Mouse (Mus musculus) cerebellum, postnatal 4 days (tissue): ENCODE results near the gene Des.

ENCODE experiments used
- DNase-seq, 2 experiments: peaks; one replicate each; pipeline ENCODE4 v3.0.0; 2022; ENCODE audit warnings: low spot score in 2 of 2, mixed read lengths in 1 of 2

Des gene

DNA sequence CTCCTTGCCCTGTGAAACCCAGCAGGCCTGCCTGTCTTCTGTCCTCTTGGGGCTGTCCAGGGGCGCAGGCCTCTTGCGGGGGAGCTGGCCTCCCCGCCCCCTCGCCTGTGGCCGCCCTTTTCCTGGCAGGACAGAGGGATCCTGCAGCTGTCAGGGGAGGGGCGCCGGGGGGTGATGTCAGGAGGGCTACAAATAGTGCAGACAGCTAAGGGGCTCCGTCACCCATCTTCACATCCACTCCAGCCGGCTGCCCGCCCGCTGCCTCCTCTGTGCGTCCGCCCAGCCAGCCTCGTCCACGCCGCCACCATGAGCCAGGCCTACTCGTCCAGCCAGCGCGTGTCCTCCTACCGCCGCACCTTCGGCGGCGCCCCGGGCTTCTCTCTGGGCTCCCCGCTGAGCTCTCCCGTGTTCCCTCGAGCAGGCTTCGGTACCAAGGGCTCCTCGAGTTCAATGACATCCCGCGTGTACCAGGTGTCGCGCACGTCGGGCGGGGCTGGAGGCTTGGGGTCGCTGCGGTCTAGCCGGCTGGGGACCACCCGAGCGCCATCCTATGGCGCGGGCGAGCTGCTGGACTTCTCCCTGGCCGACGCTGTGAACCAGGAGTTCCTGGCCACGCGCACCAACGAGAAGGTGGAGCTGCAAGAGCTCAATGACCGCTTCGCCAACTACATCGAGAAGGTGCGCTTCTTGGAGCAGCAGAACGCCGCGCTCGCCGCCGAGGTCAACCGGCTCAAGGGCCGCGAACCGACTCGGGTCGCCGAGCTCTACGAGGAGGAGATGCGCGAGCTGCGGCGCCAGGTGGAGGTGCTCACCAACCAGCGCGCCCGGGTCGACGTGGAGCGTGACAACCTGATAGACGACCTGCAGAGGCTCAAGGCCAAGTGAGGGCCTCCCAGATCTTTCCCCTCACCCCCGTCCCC lies at the start of gene Des:
TSS of gene Des (plus strand) at position 218 of the 920 bp plus-strand sequence.
- no peak for DNase-seq

GRCm38 (mm10) chr1:75311694-75312093 lies 48.4 kb upstream of the Des start:
- no peak for DNase-seq

- DNase-seq = no peak
These were observed 45.1 kb upstream of the Des start for GRCm38 (mm10) chr1:75315011-75315410.

DNA sequence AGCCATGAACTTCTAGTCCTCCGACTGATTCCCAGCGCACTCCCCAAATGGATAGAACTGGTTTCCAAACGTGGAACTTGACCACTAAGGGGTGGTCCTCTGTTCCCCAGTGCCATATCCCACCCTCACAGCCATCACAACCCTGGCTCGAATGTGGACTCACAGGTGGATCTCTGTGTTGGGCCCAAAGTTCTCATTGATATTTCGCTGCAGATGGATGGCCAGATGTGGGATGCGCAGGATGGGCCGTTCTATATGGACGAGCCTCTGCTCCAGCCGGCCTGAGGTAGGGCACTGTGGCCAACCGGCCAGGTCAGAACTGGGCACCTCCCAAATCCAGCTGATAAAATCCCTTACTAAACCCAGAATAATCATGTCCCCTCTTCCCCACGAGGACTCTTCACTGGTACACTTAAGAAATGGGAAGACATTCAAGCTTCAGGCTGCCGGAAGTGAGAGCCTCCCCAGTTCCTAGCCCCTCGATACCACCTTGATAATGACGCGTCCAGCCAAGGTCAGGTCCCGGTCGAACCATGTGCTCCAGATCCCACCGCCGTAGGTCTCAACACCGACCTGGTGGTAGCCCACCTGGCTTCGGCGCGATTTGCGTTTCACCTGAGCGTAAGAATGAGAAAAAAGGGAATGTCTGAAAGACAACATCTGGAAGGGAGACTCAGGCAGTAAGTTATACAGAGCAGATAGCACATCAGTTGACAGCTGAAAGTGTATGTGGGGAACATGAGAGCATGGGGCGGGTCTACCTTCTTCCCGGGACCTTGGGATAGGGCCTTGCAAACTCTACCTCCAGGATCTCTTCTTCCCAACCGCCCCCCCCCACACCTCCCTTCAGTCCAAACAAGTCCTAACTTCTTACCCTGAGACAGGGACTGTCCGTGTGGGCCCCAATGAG lies 44.4 kb upstream of the Des start:
- DNase-seq = no peak

- peak; percentile 59 to 73 for DNase-seq
These were observed 43.3 kb upstream of the Des start for GRCm38 (mm10) chr1:75316861-75317240.

GRCm38 (mm10) chr1:75317241-75318201 lies 42.6 kb upstream of the Des start, which contains the start of gene Dnpep:
Gene Dnpep, minus strand, starts transcription at chr1:75317990.
- peak; percentile 98 to 99 for DNase-seq

GRCm38 (mm10) chr1:75318301-75318700 lies 41.8 kb upstream of the Des start:
- DNase-seq = no peak

GRCm38 (mm10) chr1:75318736-75319135 lies 41.4 kb upstream of the Des start:
- no peak for DNase-seq

DNA sequence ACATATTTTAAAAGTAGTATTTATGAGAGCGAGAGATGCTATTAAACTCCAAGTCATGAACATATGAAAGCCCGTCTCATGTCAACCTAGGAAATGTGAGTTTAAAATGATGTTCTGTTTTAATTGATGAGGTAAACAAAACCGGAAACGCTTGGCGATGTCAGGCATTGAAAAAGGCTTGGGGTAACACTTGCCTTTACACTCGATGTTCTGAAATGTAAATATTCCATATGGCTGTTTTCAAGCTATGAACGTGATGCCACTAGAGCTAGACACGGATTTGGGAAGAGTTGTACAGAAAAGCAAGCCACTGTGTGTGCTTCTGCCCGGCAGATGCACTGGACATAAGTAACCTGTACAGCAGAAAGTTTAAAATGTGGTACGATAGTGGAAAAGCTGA lies 41.0 kb upstream of the Des start:
- DNase-seq = no peak

- no peak for DNase-seq
These were observed 32.7 kb upstream of the Des start for GRCm38 (mm10) chr1:75327461-75327860.

GRCm38 (mm10) chr1:75331271-75331670 lies 28.9 kb upstream of the Des start:
- DNase-seq = no peak

DNA sequence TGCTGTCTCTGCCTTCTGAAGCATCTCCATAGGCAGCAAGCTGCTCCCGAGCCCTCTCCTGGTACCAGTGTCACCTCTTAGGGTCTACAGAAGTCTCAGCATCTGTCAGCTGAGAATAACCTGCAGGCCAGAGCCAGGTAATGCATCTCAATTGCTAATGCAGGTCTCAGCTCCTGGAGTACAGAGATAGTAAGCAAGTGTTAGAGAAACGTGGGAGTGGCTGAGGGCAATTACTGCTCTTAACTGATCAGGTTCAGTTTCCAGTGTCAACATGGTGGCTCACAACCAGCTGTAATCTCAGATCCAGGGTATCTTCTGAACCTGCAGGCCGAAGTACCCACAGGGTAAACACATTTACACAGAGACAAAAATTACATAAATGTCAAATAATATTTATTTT lies 23.7 kb upstream of the Des start:
- no peak for DNase-seq

DNA sequence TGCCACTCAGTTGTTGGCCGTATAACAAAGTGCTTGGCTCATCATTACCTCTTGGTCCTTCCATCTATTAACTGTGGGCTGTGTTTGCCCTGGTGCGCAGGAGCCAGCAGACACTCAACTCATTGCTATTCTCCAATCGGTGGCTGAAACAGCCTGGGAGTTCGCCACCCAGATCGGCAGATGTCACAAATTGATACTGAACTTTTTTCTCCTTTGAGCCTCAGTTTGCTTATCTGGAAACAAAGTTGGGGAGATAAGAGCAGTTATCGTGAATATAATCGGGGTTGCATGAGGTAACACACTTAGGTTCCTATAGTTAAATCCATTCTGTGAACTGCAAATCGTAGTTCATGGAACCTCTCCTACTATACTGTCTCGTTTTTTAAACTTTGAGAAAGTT lies 23.0 kb upstream of the Des start:
- DNase-seq = no peak

DNA sequence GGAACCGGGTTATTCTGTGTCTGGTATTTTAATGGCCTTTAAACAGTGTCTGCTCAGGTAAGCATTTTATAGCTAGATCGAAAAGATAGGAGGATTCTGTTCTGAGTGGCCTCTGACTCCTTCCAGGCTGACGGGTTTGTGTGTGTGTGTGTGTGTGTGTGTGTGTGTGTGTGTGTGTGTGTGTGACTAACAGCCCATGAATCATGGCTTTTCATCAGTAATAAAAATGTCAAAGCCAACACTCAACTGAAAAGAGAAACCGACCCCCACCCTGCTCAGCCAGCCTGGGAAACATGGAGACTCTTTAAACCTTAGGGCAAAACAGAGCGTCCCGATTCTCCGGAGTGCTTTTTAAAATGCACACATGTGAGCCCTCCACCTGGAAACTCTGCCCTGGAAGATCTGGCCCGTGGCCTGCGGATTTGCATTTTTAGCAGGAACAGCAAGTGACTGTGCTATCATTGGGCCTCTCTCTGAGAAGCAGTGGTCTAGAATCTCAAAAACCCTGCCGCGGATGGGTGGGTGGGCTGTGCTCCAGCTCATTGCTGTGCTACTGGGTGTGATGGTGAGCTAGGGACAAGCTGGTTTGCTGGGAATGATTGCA lies 21.9 kb upstream of the Des start:
- DNase-seq = no peak

DNA sequence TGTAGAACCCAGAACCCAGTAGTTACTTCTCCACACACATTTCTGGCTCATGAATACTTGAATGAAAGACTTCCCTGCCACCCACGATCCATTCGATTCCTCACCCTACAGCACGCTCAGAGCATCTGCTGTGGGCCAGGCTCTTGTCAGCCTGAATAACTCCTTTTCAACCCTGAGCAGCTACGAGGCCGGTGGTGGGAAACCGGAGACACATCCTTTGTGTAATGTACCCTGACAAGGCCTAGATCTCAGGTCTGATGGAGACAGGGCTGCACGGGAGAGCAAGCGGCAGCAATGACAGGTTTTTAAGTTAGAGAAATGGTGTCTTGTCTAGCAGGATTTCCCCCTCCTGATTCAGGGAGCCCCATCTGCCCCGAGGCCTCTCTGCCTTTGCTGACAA lies 20.8 kb upstream of the Des start:
- no peak for DNase-seq

- no peak for DNase-seq
These were observed 19.6 kb upstream of the Des start for GRCm38 (mm10) chr1:75340519-75340918.

DNA sequence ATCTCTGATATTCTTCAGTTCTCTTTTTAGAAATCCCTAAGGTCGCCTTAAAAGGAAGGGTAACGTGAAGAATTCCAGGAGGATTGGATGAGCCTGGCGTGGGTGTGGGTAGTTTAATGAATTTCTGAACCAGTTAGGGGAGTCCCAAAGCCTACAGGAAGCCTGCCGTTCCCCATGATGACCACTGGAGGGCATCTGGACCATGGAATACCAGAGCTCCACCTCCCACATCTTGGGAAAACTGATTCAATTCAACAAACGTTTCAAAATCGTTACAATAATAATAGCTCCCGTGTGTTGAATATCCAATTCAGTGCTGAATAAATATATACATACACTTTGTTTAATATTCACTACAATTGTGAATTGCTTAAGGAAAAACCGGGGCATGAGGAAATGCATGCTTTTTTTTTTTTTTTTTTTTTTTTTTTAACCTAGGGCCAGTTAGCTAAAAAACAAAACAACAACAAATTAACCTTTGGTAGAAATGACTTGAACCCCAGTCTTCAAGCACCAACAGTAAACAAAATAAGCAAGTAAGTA lies 17.2 kb upstream of the Des start:
- DNase-seq = peak in 1 of 2 experiments; percentile 56

GRCm38 (mm10) chr1:75344291-75345035 lies 15.7 kb upstream of the Des start:
- DNase-seq = no peak

DNA sequence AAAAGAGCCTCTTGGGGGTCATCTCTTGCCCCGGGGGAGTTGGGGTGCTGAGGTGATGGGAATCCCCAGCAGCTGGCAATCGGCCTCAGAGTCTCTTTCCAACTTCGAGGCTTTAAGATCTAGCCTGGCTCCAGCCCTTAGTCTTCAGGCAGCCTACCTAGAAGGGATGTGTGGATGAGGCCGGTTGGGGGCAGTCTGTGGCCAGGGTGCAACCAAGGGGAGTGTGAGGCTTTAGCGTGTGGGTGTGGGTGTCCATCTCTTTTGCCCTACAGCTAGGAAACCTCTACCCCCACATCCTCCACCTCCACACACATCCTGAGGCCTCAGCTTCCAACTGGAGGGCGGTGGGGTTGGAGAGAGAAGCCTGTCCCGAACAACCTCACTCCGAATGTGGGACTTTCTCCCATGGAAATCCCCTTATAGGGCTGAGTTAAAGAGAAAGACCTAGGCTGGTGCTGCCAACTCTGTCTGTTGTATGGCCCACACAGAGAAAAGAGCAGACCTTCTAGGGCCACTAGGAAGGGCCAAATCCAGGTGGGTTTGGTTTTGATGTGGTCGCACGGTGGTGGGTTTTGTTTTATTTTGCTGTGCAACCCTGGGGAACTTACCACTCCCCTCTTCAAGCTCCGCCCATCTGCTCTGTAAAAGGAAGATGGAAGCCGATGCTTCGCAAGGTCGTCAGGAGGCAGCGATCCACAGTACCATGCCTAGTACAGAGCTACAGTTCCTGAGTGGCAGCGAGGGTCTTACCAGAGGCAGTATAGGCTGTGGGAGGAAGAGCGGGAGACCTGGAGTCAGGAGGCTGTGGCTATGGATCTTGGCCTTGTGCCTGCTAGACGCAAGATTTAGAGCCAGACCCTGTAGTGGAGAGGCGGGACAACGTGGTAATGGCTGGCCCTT lies 14.8 kb upstream of the Des start:
- DNase-seq = no peak
